Mouse (Mus musculus) liver, postnatal 0 days (tissue): ENCODE measurements at regions not wholly inside any gene's neighbourhood (a gene's known extent, or its start where the extent isn't known, plus 50 kb on each side); places are given as distances from the start of the nearest gene placed in this dataset.
A peak's percentile ranks its signal among the peaks of the same experiment; 100 is the strongest.

Source experiments
- CTCF ChIP-seq: sonication (generic); IDR thresholded peaks from 2 replicates; pipeline ENCODE4 v1.5.1; 2016; ENCODE audit warnings: antibody characterized with exemption, low read depth
- EP300 ChIP-seq: IDR thresholded peaks from 2 replicates; pipeline ENCODE4 v1.6.1; 2016; ENCODE audit warnings: antibody characterized with exemption, low read depth, mild to moderate bottlenecking

GRCm38 (mm10) chr2:178664977-178665376 lies 234.6 kb downstream of the Cdh26 start:
- peak; percentile 90 for TF ChIP-seq CTCF
- TF ChIP-seq EP300 = no peak
